Mouse (Mus musculus): ENCODE measurements around the gene Gm3015.
"Not testable (repeated sequence)": the region's sequence is repeated elsewhere in the genome, so short reads cannot be mapped to it uniquely, and the experiment has no call there.

Gm3015 gene

DNA sequence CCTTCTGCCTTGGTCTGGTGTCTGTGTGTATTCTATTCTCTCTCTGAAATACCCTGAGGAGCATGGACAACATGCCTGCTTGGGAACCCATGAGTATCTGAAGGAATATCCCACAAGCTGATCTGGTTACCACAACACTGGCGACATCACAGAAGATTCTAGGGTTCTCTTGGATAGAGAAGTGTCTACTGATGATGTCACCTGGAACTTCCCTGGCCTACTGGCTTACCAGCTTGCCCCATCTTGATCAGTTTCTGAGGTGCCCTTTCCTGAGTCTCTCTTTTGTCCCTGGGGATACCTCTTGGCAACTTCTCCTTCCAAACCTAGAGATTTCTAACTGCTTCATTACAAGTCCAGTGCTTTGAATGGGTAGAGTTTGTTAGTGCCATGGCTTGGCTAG, at the start of gene Gm3015:
Gm3015 (minus strand) TSS at position 101 of the 400 bp plus-strand sequence.
- DNase-seq (ENCODE audit: low spot score in 2 of 2) = not testable (repeated sequence)

- not testable (repeated sequence) for DNase-seq (ENCODE audit: low spot score in 2 of 2)
Observed at GRCm38 (mm10) chr14:42797887-42798286, 29.3 kb upstream of the Gm3015 start, which contains the start of gene Gm10377. Gene Gm10377, minus strand, starts transcription at chr14:42797987.

All from right cerebral cortex, adult 2 months (tissue).